Mouse (Mus musculus) neural tube, embryonic 13.5 days (tissue): ENCODE results near the gene 1700092M07Rik. TPM values are rescaled to one million over a fixed set of nuclear protein-coding genes. Genes with fewer than 3 reads are reported as not detected.
A peak's percentile ranks its signal among the peaks of the same experiment; 100 is the strongest.

ENCODE experiments used
- ATAC-seq: fragments of 200-750 bp; cut with Nextera tagmentation; 2 replicates; pipeline ENCODE4 v1.8.0; 2017; ENCODE audit warnings: low read depth, mild to moderate bottlenecking, moderate TSS enrichment, moderate library complexity
- H3K27ac ChIP-seq: fragments of 300-500 bp; sonication (generic); replicated peaks from 2 replicates; pipeline ENCODE4 v1.5.1; 2015; ENCODE audit warnings: moderate library complexity, mild to moderate bottlenecking, inconsistent platforms
- H3K27me3 ChIP-seq: fragments of 300-500 bp; sonication (generic); 2 replicates; pipeline ENCODE4 v1.6.1; 2015; ENCODE audit warnings: mild to moderate bottlenecking, inconsistent platforms
- H3K36me3 ChIP-seq: fragments of 300-500 bp; sonication (generic); 2 replicates; pipeline ENCODE4 v1.6.1; 2015; ENCODE audit warnings: mild to moderate bottlenecking, inconsistent platforms
- H3K4me1 ChIP-seq: fragments of 300-500 bp; sonication (generic); replicated peaks from 2 replicates; pipeline ENCODE4 v1.6.1; 2015; ENCODE audit warnings: inconsistent platforms
- H3K4me2 ChIP-seq: fragments of 300-500 bp; sonication (generic); 2 replicates; pipeline ENCODE4 v1.6.1; 2015; ENCODE audit warnings: inconsistent platforms, mild to moderate bottlenecking, moderate library complexity
- H3K4me3 ChIP-seq: fragments of 300-500 bp; sonication (generic); 2 replicates; pipeline ENCODE4 v1.5.1; 2015; ENCODE audit warnings: mild to moderate bottlenecking, inconsistent platforms
- H3K9ac ChIP-seq: fragments of 300-500 bp; sonication (generic); 2 replicates; pipeline ENCODE4 v1.6.1; 2015; ENCODE audit warnings: moderate library complexity, mild to moderate bottlenecking, inconsistent platforms
- H3K9me3 ChIP-seq: fragments of 300-500 bp; sonication (generic); 2 replicates; pipeline ENCODE4 v1.6.1; 2016; ENCODE audit warnings: inconsistent platforms
- WGBS: fragments of 180-500 bp; shearing (Covaris S2); methylation state at CpG from one replicate; pipeline ENCODE4 v1.1.7; 2015; 5-methylcytosine and 5-hydroxymethylcytosine counted together
- microRNA-seq: library from miRNA; unstranded; fragments of <30 nt; microRNA quantifications from one replicate; pipeline ENCODE4, GENCODE M21; 2016
- polyA plus RNA-seq: library from polyadenylated mRNA; unstranded; fragments of >200 nt; fragmentation: Nextera tagmentation; extraction: Ambion mirVana; gene quantifications from 2 replicates; pipeline ENCODE4 v1.2.1, GENCODE M21; 2015

1700092M07Rik gene
- polyA plus RNA-seq, 1 experiment from 2014 or later: 1.6 TPM

DNA sequence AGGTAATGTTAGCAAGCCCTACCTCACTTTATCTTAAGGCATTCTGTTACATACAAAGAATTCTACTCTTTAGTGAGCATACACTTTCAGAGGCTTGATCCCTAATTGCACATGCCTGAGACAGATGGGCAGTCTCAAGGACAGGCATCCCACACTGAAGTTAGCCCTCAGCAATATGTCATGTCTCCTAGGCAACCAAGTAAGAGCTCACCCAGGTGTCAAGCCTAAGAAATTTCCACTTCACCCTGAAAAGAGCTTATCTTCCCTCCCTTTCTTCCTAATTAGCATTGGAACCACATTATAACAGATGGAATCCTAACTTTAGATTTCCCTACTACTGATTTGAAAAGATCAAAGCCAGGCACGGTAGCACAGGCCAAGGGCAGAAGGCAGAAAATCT, 48.7 kb downstream of the 1700092M07Rik start:
- peak overlapping the region; percentile 38; the same call in 1 of the 2 replicates for H3K9ac ChIP-seq
- peaks cover 27% of the 10 kb centered on the region for H3K36me3 ChIP-seq
- no peak for ATAC-seq
- no peak overlapping the region for H3K4me3 ChIP-seq
- WGBS: 62% methylated on average over 1 of the region's 1 CpGs
- 0 out of 2 replicates have a peak overlapping the region, but pooled peaks have one; percentile 19 for H3K27ac ChIP-seq
- no peaks in the 10 kb centered on the region for H3K27me3 ChIP-seq
- H3K4me1 ChIP-seq: peaks cover 22% of the 10 kb centered on the region
- no peak overlapping the region for H3K4me2 ChIP-seq
- no peaks in the 10 kb centered on the region for H3K9me3 ChIP-seq

DNA sequence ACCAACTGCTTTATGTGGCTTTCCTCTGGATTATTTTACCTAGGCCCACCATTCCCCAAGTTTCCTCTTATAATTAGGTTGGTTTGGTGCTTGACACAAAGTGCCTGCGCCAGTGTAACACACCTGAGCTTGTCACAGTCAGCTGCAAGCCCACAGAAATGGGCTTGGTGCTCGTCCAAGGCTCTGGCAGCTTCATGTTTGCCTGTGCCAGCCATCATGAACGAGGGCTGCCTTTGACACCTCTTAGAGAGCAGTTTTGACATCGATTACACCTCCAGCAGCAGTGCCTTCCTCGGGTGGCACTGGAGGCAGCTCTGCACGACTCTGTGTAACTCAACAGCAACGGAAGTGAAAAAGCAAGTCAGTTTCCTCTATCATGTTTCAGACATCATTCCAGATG, 49.7 kb downstream of the 1700092M07Rik start:
- Histone ChIP-seq H3K4me1 (peaks cover 21% of the 10 kb centered on the region), H3K36me3 (peaks cover 37% of the 10 kb centered on the region), H3K4me2 (no peak overlapping the region), H3K27me3 (no peaks in the 10 kb centered on the region), H3K4me3 (no peak overlapping the region), H3K9ac (no peak overlapping the region), H3K27ac (no peak overlapping the region), H3K9me3 (no peaks in the 10 kb centered on the region)
- WGBS: 81% methylated on average over 7 of the region's 7 CpGs
- ATAC-seq: no peak

Small RNA genes lying within 50 kb of the gene (microRNA-seq; reads per million reads assigned to microRNA genes)
- gene Mir6992: not detected

Other genes starting within 250 kb of the 1700092M07Rik start
- gene Slc22a8, start 149.5 kb upstream of the 1700092M07Rik start, polyA plus RNA-seq: 3.4 and 3.8 TPM in 2 replicates
- gene Slc22a6, start 122.7 kb upstream of the 1700092M07Rik start, polyA plus RNA-seq: 2.0 and 2.1 TPM in 2 replicates
- gene Chrm1, start 76.9 kb upstream of the 1700092M07Rik start, polyA plus RNA-seq: 0.18 and 0.32 TPM in 2 replicates
- gene Slc3a2, start 17.3 kb upstream of the 1700092M07Rik start, polyA plus RNA-seq: 149 and 155 TPM in 2 replicates
- 84.4 and 87.8 TPM in 2 replicates for gene Wdr74, start 4.9 kb upstream of the 1700092M07Rik start, polyA plus RNA-seq
- gene Stx5a, start 695 bp downstream of the 1700092M07Rik start, polyA plus RNA-seq: 124 and 127 TPM in 2 replicates
- gene Nxf1, start 16.4 kb downstream of the 1700092M07Rik start, polyA plus RNA-seq: 161 and 192 TPM in 2 replicates
- gene Tmem223, start 30.3 kb downstream of the 1700092M07Rik start, polyA plus RNA-seq: 219 and 253 TPM in 2 replicates
- 39.3 and 41.9 TPM in 2 replicates for gene Tmem179b, start 33.7 kb downstream of the 1700092M07Rik start, polyA plus RNA-seq
- 22.9 and 25.9 TPM in 2 replicates for gene Taf6l, start 45.7 kb downstream of the 1700092M07Rik start, polyA plus RNA-seq
- gene Polr2g, start 57.9 kb downstream of the 1700092M07Rik start, polyA plus RNA-seq: 167 and 168 TPM in 2 replicates
- 8.2 and 8.6 TPM in 2 replicates for gene Zbtb3, start 61.8 kb downstream of the 1700092M07Rik start, polyA plus RNA-seq
- gene Ttc9c, start 78.6 kb downstream of the 1700092M07Rik start, polyA plus RNA-seq: 47.6 and 59.0 TPM in 2 replicates
- 5.3 and 6.0 TPM in 2 replicates for gene Hnrnpul2, start 79.3 kb downstream of the 1700092M07Rik start, polyA plus RNA-seq
- gene AC129217.1, start 89.1 kb downstream of the 1700092M07Rik start, polyA plus RNA-seq: not detected in 2 replicates
- gene Bscl2, start 96.7 kb downstream of the 1700092M07Rik start, polyA plus RNA-seq: 82.5 and 84.2 TPM in 2 replicates
- 335 and 393 TPM in 2 replicates for gene Gng3, start 98.5 kb downstream of the 1700092M07Rik start, polyA plus RNA-seq
- gene Lrrn4cl, start 110.0 kb downstream of the 1700092M07Rik start, polyA plus RNA-seq: 0.96 and 1.4 TPM in 2 replicates
- gene Ubxn1, start 130.8 kb downstream of the 1700092M07Rik start, polyA plus RNA-seq: 166 and 171 TPM in 2 replicates
- gene Uqcc3, start 140.2 kb downstream of the 1700092M07Rik start, polyA plus RNA-seq: 69.0 and 73.5 TPM in 2 replicates
- 41.1 and 56.4 TPM in 2 replicates for gene Lbhd1, start 143.0 kb downstream of the 1700092M07Rik start, polyA plus RNA-seq
- not detected in 2 replicates for gene Gm49403, start 143.2 kb downstream of the 1700092M07Rik start, polyA plus RNA-seq
- 55.6 and 58.8 TPM in 2 replicates for gene 1810009A15Rik, start 148.1 kb downstream of the 1700092M07Rik start, polyA plus RNA-seq
- gene Gm49416, start 148.2 kb downstream of the 1700092M07Rik start, polyA plus RNA-seq: 0.27 TPM in 1 of 2 replicates, not detected in the other
- 31.7 and 36.2 TPM in 2 replicates for gene Ints5, start 152.3 kb downstream of the 1700092M07Rik start, polyA plus RNA-seq
- gene Ganab, start 157.4 kb downstream of the 1700092M07Rik start, polyA plus RNA-seq: 89.4 and 101 TPM in 2 replicates
- 86.9 and 88.7 TPM in 2 replicates for gene B3gat3, start 179.7 kb downstream of the 1700092M07Rik start, polyA plus RNA-seq
- gene Rom1, start 188.6 kb downstream of the 1700092M07Rik start, polyA plus RNA-seq: 1.6 and 2.8 TPM in 2 replicates
- 11.8 and 12.2 TPM in 2 replicates for gene Eml3, start 188.8 kb downstream of the 1700092M07Rik start, polyA plus RNA-seq
- gene Mta2, start 201.2 kb downstream of the 1700092M07Rik start, polyA plus RNA-seq: 126 and 141 TPM in 2 replicates
- gene Tut1, start 213.1 kb downstream of the 1700092M07Rik start, polyA plus RNA-seq: 29.2 and 30.1 TPM in 2 replicates
- gene Eef1g, start 226.3 kb downstream of the 1700092M07Rik start, polyA plus RNA-seq: 323 and 328 TPM in 2 replicates
- 4.8 and 4.9 TPM in 2 replicates for gene Ahnak, start 248.6 kb downstream of the 1700092M07Rik start, polyA plus RNA-seq